Comparison of ENCODE assay signal across 8 mouse cellular contexts in genomic region chr9:107545199-107545598, GRCm38 (mm10). TPM values are rescaled to one million over a fixed set of nuclear protein-coding genes. Genes with fewer than 3 reads are reported as not detected.
"Had no signal": no experiment of that assay in that cellular context is flagged by ENCODE, and none has a peak within 500 bp of the region (broad histone marks: within the 10 kb centered on the region; RNA-seq: fewer than 3 reads in every experiment).

No protein-coding gene starts in this region.

- H3K27me3 ChIP-seq: lung, embryonic 15.5 days; stomach, embryonic 15.5 days had no signal

- H3K9me3 ChIP-seq: limb, embryonic 12.5 days; liver, embryonic 13.5 days; lung, embryonic 15.5 days; midbrain, embryonic 13.5 days; stomach, embryonic 15.5 days had no signal

- ATAC-seq: liver, postnatal 0 days; midbrain, embryonic 13.5 days had no signal

- H3K4me3 ChIP-seq: layer of hippocampus, adult 2 months; limb, embryonic 12.5 days; liver, embryonic 13.5 days; lung, embryonic 15.5 days; midbrain, embryonic 13.5 days; stomach, embryonic 15.5 days had no signal

- H3K27ac ChIP-seq: layer of hippocampus, adult 2 months; liver, embryonic 13.5 days; lung, embryonic 15.5 days; macrophage; midbrain, embryonic 13.5 days; stomach, embryonic 15.5 days had no signal

- H3K4me2 ChIP-seq: liver, embryonic 13.5 days; lung, embryonic 15.5 days; midbrain, embryonic 13.5 days; stomach, embryonic 15.5 days had no signal

- H3K9ac ChIP-seq: limb, embryonic 12.5 days; liver, embryonic 13.5 days; liver, postnatal 0 days; lung, embryonic 15.5 days; midbrain, embryonic 13.5 days; stomach, embryonic 15.5 days had no signal

RNA-seq across cellular contexts. Expression of gene Zmynd10, which starts 1.9 kb away (rescaled TPM):
- polyA plus RNA-seq: liver, embryonic 13.5 days; macrophage had no signal
